Mouse (Mus musculus) olfactory bulb, adult 2 months (tissue): ENCODE data around the gene Bnipl. TPM values are rescaled to one million over a fixed set of nuclear protein-coding genes. Genes with fewer than 3 reads are reported as not detected.

Experiments used
- H3K27ac ChIP-seq: fragments of 200-500 bp; 2 replicates; pipeline ENCODE4 v1.5.1; 2012; ENCODE audit warnings: low read depth, low read length; ENCODE audit not compliant: insufficient read depth
- H3K4me1 ChIP-seq: fragments of 200-500 bp; 2 replicates; pipeline ENCODE4 v1.6.1; 2012; ENCODE audit warnings: low read length; ENCODE audit not compliant: control insufficient read depth, insufficient read depth
- H3K4me3 ChIP-seq: fragments of 200-500 bp; 2 replicates; pipeline ENCODE4 v1.5.1; 2012; ENCODE audit warnings: mild to moderate bottlenecking, low read depth, low read length, moderate library complexity; ENCODE audit not compliant: insufficient read depth
- CTCF ChIP-seq: fragments of 200-500 bp; IDR thresholded peaks from 2 replicates; pipeline ENCODE4 v1.5.1; 2012; ENCODE audit warnings: low read depth, mild to moderate bottlenecking, low read length, moderate library complexity; ENCODE audit not compliant: insufficient read depth
- POLR2A ChIP-seq: fragments of 200-500 bp; IDR thresholded peaks from 2 replicates; pipeline ENCODE4 v1.6.1; 2012; ENCODE audit warnings: mild to moderate bottlenecking, low read depth, low read length, moderate library complexity; ENCODE audit not compliant: insufficient read depth
- WGBS: fragments of 180-500 bp; shearing (Covaris S2); methylation state at CpG from one replicate; pipeline ENCODE4 v1.1.7; 2018; 5-methylcytosine and 5-hydroxymethylcytosine counted together
- polyA plus RNA-seq: library from polyadenylated mRNA; stranded (reverse); fragments of >200 nt; gene quantifications from 2 replicates; pipeline ENCODE4 v1.2.4, GENCODE M21; 2012; ENCODE audit warnings: low replicate concordance; ENCODE audit not compliant: missing spikeins, insufficient read depth, insufficient read length

Gene Bnipl
- polyA plus RNA-seq, 1 experiment, result not detected

GRCm38 (mm10) chr3:95210585-95210984 is 40.4 kb downstream of the Bnipl start:
- no peak for TF ChIP-seq CTCF
- TF ChIP-seq POLR2A, result no peak
- Histone ChIP-seq H3K4me1 (no peaks in the 10 kb centered on the region), H3K27ac (no peak overlapping the region), H3K4me3 (no peak overlapping the region)
- WGBS, result 45% methylated on average over 2 of the region's 2 CpGs

- 81% methylated on average over 4 of the region's 4 CpGs for WGBS
- H3K27ac ChIP-seq, result no peak overlapping the region
Measured at GRCm38 (mm10) chr3:95208286-95208685, 42.7 kb downstream of the Bnipl start.

GRCm38 (mm10) chr3:95203880-95204279 is 47.1 kb downstream of the Bnipl start:
- Histone ChIP-seq H3K4me3 (no peak overlapping the region), H3K4me1 (no peaks in the 10 kb centered on the region), H3K27ac (no peak overlapping the region)
- WGBS, result 90% methylated on average over 6 of the region's 6 CpGs
- TF ChIP-seq POLR2A, result no peak
- TF ChIP-seq CTCF, result no peak

More at GRCm38 (mm10) chr3:95208286-95208685, 42.7 kb downstream of the Bnipl start:
- Histone ChIP-seq H3K4me1 (no peaks in the 10 kb centered on the region), H3K4me3 (no peak overlapping the region)
- TF ChIP-seq POLR2A, result no peak
- no peak for TF ChIP-seq CTCF

- Histone ChIP-seq H3K27ac (no peak overlapping the region), H3K4me3 (no peak overlapping the region), H3K4me1 (no peaks in the 10 kb centered on the region)
- 65% methylated on average over 2 of the region's 2 CpGs for WGBS
- TF ChIP-seq CTCF (no peak), POLR2A (no peak)
Measured at GRCm38 (mm10) chr3:95200562-95200961, 50.4 kb downstream of the Bnipl start.

- no peaks in the 10 kb centered on the region for H3K4me1 ChIP-seq
- WGBS, result 68% methylated on average over 7 of the region's 7 CpGs
- no peak overlapping the region; the same call in 1 of the 2 replicates for H3K27ac ChIP-seq
- no peak overlapping the region for H3K4me3 ChIP-seq
- no peak for TF ChIP-seq POLR2A
- no peak for TF ChIP-seq CTCF
Measured at GRCm38 (mm10) chr3:95200132-95200531, 50.9 kb downstream of the Bnipl start.

- no peak overlapping the region for H3K27ac ChIP-seq
- no peak overlapping the region for H3K4me3 ChIP-seq
- TF ChIP-seq CTCF (no peak), POLR2A (no peak)
- no peaks in the 10 kb centered on the region for H3K4me1 ChIP-seq
- WGBS, result 88% methylated on average over 1 of the region's 1 CpGs
Measured at GRCm38 (mm10) chr3:95199101-95199500, 51.9 kb downstream of the Bnipl start.

GRCm38 (mm10) chr3:95195772-95196171 is 55.2 kb downstream of the Bnipl start:
- no peaks in the 10 kb centered on the region for H3K4me1 ChIP-seq
- TF ChIP-seq CTCF, result no peak
- H3K27ac ChIP-seq, result no peak overlapping the region
- 64% methylated on average over 2 of the region's 2 CpGs for WGBS
- no peak overlapping the region for H3K4me3 ChIP-seq

GRCm38 (mm10) chr3:95194721-95195135 is 56.3 kb downstream of the Bnipl start:
- H3K27ac ChIP-seq, result no peak overlapping the region

More at GRCm38 (mm10) chr3:95194721-95195135, 56.3 kb downstream of the Bnipl start:
- H3K4me1 ChIP-seq, result no peaks in the 10 kb centered on the region
- WGBS, result 51% methylated on average over 6 of the region's 6 CpGs
- TF ChIP-seq CTCF (no peak), POLR2A (no peak)
- H3K4me3 ChIP-seq, result no peak overlapping the region

Other genes starting within 250 kb of the Bnipl start
- gene Zfp687, start 235.7 kb downstream of the Bnipl start, polyA plus RNA-seq, result 132 TPM in 1 of 2 replicates, not detected in the other
- gene Psmd4, start 208.6 kb downstream of the Bnipl start, polyA plus RNA-seq, result 457 TPM in 1 of 2 replicates, not detected in the other
- not detected in 2 replicates for gene Pip5k1a, start 144.3 kb downstream of the Bnipl start, polyA plus RNA-seq
- gene Vps72, start 140.2 kb downstream of the Bnipl start, polyA plus RNA-seq, result not detected in 2 replicates
- gene Tmod4, start 126.7 kb downstream of the Bnipl start, polyA plus RNA-seq, result not detected in 2 replicates
- not detected in 2 replicates for gene Scnm1, start 117.2 kb downstream of the Bnipl start, polyA plus RNA-seq
- gene Lysmd1, start 117.1 kb downstream of the Bnipl start, polyA plus RNA-seq, result not detected in 2 replicates
- not detected in 2 replicates for gene Tnfaip8l2, start 108.8 kb downstream of the Bnipl start, polyA plus RNA-seq
- gene Sema6c, start 90.7 kb downstream of the Bnipl start, polyA plus RNA-seq, result not detected in 2 replicates
- not detected in 2 replicates for gene Gabpb2, start 33.3 kb downstream of the Bnipl start, polyA plus RNA-seq
- gene Cdc42se1, start 22.5 kb downstream of the Bnipl start, polyA plus RNA-seq, result 164 TPM in 1 of 2 replicates, not detected in the other
- gene Mllt11, start 19.0 kb downstream of the Bnipl start, polyA plus RNA-seq, result not detected in 2 replicates
- gene Gm128, start 9.6 kb downstream of the Bnipl start, polyA plus RNA-seq, result not detected in 2 replicates
- gene Mindy1, start 30.2 kb upstream of the Bnipl start, polyA plus RNA-seq, result not detected in 2 replicates
- not detected in 2 replicates for gene Prune1, start 30.9 kb upstream of the Bnipl start, polyA plus RNA-seq
- not detected in 2 replicates for gene Anxa9, start 56.0 kb upstream of the Bnipl start, polyA plus RNA-seq
- not detected in 2 replicates for gene Cers2, start 63.6 kb upstream of the Bnipl start, polyA plus RNA-seq
- gene Setdb1, start 106.0 kb upstream of the Bnipl start, polyA plus RNA-seq, result not detected in 2 replicates
- not detected in 2 replicates for gene 4930558C23Rik, start 151.6 kb upstream of the Bnipl start, polyA plus RNA-seq
- gene Arnt, start 183.2 kb upstream of the Bnipl start, polyA plus RNA-seq, result 258 TPM in 1 of 2 replicates, not detected in the other
- not detected in 2 replicates for gene Ctsk, start 248.1 kb upstream of the Bnipl start, polyA plus RNA-seq